Mouse (Mus musculus) G1E (cell line): ENCODE data around the gene Bzw1.

Source experiments
- CTCF ChIP-seq: IDR thresholded peaks from 2 replicates; pipeline ENCODE4 v1.5.1; 2012; ENCODE audit warnings: low read depth, low read length, inconsistent platforms, mixed read lengths
- GATA1 ChIP-seq: IDR thresholded peaks from 2 replicates; pipeline ENCODE4 v1.6.1; 2012; ENCODE audit warnings: borderline replicate concordance, low read length, inconsistent platforms, mixed read lengths
- GATA2 ChIP-seq: IDR thresholded peaks from 2 replicates; pipeline ENCODE4 v1.6.1; 2012; ENCODE audit warnings: low read depth, low read length, inconsistent platforms, borderline replicate concordance

DNA sequence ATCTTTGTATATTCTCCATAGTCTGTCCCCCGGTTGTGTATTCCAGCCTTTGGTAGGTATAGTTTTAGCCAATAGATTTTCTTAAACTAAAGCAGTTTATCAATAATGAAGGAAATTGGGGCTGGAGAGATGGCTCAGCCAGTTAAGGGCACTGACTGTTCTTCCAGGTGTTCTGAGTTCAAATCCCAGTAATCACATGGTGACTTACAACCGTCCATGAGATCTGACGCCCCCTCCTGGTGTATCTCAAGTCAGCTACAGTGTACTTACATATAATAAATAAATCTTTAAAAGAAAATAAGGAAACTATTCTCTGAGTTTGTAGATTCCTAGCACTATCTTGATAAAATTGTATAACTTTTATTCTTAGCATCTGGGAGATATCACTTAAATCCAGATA lies 2.6 kb downstream of the Bzw1 start:
- TF ChIP-seq GATA1 (no peak), CTCF (no peak), GATA2 (no peak)
